Mouse (Mus musculus) forebrain, embryonic 13.5 days (tissue): ENCODE measurements around the gene Uqcrq. TPM values are rescaled to one million over a fixed set of nuclear protein-coding genes. Genes with fewer than 3 reads are reported as not detected.
"Not testable (repeated sequence)": the region's sequence is repeated elsewhere in the genome, so short reads cannot be mapped to it uniquely, and the experiment has no call there.

Source experiments
- ATAC-seq: fragments of 200-750 bp; cut with Nextera tagmentation; 2 replicates; pipeline ENCODE4 v1.8.0; 2017
- H3K27ac ChIP-seq: fragments of 300-500 bp; sonication (generic); 2 replicates; pipeline ENCODE4 v1.5.1; 2015; ENCODE audit warnings: inconsistent platforms, mild to moderate bottlenecking, moderate library complexity
- H3K27me3 ChIP-seq: fragments of 300-500 bp; sonication (generic); 2 replicates; pipeline ENCODE4 v1.6.1; 2015; ENCODE audit warnings: mild to moderate bottlenecking, inconsistent platforms
- H3K36me3 ChIP-seq: fragments of 300-500 bp; sonication (generic); 2 replicates; pipeline ENCODE4 v1.6.1; 2015; ENCODE audit warnings: mild to moderate bottlenecking, inconsistent platforms; ENCODE audit not compliant: poor library complexity, severe bottlenecking
- H3K4me1 ChIP-seq: fragments of 300-500 bp; sonication (generic); 2 replicates; pipeline ENCODE4 v1.6.1; 2015; ENCODE audit warnings: inconsistent platforms
- H3K4me2 ChIP-seq: fragments of 300-500 bp; sonication (generic); 2 replicates; pipeline ENCODE4 v1.6.1; 2015; ENCODE audit warnings: inconsistent platforms, mild to moderate bottlenecking, moderate library complexity
- H3K4me3 ChIP-seq: fragments of 300-500 bp; sonication (generic); 2 replicates; pipeline ENCODE4 v1.5.1; 2015; ENCODE audit warnings: mild to moderate bottlenecking, inconsistent platforms
- H3K9ac ChIP-seq: fragments of 300-500 bp; sonication (generic); 2 replicates; pipeline ENCODE4 v1.6.1; 2015; ENCODE audit warnings: mild to moderate bottlenecking, inconsistent platforms
- H3K9me3 ChIP-seq: fragments of 300-500 bp; sonication (generic); replicated peaks from 2 replicates; pipeline ENCODE4 v1.6.1; 2016; ENCODE audit warnings: inconsistent platforms
- WGBS: fragments of 180-500 bp; shearing (Covaris S2); methylation state at CpG from one replicate; pipeline ENCODE4 v1.1.7; 2015; 5-methylcytosine and 5-hydroxymethylcytosine counted together
- polyA plus RNA-seq: library from polyadenylated mRNA; unstranded; fragments of >200 nt; fragmentation: Nextera tagmentation; extraction: Ambion mirVana; gene quantifications from 2 replicates; pipeline ENCODE4 v1.2.1, GENCODE M21; 2015

Uqcrq gene
- polyA plus RNA-seq, 1 experiment from 2014 or later, result 698 TPM

DNA sequence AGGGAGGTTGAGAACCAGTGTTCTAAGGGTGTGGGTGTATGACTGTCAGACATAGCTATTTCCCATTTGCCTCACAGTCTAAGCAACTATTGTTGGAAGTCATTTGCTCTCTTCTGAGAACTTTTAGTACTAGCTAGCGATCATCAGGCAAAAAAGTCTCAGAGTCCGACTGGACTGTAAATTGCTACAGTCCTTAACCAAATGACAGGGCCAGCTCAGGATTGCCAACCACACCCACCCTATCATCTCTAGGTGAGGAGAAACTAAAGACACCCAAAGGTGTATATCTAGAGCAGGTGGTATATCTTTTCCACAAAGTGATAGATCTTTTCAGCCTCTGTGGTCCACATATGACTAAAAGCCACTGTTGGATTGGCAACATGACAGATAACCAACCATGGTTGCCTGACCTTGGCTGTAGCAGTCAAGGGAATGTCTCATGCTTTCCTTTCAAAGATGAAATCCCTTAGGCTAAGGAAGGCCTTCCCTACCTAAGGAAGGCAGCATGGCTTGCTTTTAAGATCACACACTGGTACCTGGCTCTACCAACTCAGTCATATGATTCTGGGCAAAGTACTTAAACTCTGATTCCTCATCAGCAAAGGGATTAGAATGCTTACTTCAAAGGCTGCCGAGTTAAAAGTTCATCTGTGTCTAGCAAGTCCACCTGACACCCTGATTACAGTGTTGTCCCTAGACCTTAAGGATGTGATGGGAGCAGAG, 2.5 kb downstream of the Uqcrq start:
- no peaks in the 10 kb centered on the region for H3K9me3 ChIP-seq
- no peak for ATAC-seq
- no peak overlapping the region for H3K27ac ChIP-seq
- H3K4me1 ChIP-seq, result peaks cover 16% of the 10 kb centered on the region
- 97% methylated on average over 3 of the region's 3 CpGs for WGBS
- H3K4me2 ChIP-seq, result no peak overlapping the region
- H3K27me3 ChIP-seq, result no peaks in the 10 kb centered on the region
- H3K4me3 ChIP-seq, result no peak overlapping the region
- no peak overlapping the region for H3K9ac ChIP-seq
- H3K36me3 ChIP-seq, result peaks cover 20% of the 10 kb centered on the region

DNA sequence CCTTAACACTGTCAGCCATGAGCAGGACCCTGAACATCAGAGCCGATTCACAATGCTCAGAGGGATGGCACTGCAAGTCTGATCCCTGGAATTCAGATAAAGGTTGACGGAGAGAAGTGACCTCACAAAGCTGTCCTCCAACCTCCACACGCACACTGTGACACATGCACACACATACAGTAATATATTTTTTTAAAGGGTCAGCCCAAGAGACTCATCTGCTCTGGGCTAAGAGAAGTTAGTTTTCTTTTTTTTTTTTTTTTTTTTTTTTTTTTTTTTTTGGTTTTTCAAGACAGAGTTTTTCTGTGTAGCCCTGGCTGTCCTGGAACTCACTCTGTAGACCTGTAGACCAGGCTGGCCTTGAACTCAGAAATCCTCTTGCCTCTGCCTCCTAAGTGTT, 3.7 kb downstream of the Uqcrq start:
- H3K27ac ChIP-seq, H3K4me3 ChIP-seq, H3K9ac ChIP-seq, ATAC-seq, H3K9me3 ChIP-seq, H3K27me3 ChIP-seq, H3K4me2 ChIP-seq: not testable (repeated sequence)
- Histone ChIP-seq H3K4me1 (peaks cover 16% of the 10 kb centered on the region), H3K36me3 (peaks cover 20% of the 10 kb centered on the region)
- WGBS, result 89% methylated on average over 3 of the region's 3 CpGs

DNA sequence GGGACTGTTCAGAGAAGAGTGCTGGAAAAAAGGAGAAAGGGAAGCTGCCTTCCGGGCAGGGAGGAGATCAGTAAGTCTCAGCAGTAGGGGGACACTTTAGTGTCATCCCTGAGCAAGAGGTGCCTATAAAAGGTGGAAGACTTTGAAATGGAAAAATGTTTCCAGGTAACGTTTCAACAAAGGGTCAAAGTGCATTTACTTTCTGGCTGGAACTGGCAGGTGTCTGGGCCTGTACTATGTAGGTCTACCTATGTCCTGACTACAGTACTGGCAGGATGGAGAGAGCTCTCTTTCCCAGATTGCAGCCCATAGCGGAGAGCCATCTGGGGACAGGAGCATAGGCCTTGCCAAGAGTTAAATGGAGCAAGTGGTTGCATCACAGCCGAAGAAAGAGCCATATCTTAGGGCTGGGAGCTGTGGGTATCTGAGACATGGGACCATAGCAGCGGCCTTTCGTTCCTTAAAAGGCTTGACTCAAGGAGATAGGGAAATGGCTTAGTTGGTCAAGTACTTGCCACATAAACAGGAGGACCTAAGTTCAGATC, 4.8 kb downstream of the Uqcrq start:
- Histone ChIP-seq H3K27ac (no peak overlapping the region), H3K9ac (no peak overlapping the region), H3K4me1 (peaks cover 11% of the 10 kb centered on the region), H3K4me3 (no peak overlapping the region), H3K4me2 (no peak overlapping the region), H3K9me3 (no peaks in the 10 kb centered on the region), H3K36me3 (peaks cover 27% of the 10 kb centered on the region), H3K27me3 (no peaks in the 10 kb centered on the region)
- ATAC-seq, result no peak
- 84% methylated on average over 6 of the region's 6 CpGs for WGBS

DNA sequence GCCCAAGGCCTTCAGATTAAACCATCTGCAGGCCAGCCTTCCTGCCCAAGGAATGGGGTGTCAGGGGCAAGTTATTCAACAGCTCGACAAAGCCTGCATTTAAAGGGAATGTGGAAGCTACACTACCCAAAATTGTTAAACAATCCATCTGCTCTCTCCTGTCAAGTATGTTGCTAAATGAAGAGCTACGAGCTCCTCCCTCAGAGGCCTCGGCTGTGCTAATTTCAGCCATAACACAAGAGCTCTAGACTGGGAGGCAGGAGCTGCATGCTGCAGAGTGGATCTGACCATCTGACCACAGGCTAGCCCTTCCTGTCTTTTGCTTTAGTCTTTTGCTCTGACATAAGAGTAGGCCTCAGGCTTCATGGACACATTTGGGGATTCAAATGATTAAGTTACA, 5.4 kb downstream of the Uqcrq start:
- Histone ChIP-seq H3K9me3 (no peaks in the 10 kb centered on the region), H3K36me3 (peaks cover 29% of the 10 kb centered on the region), H3K27ac (no peak overlapping the region), H3K4me2 (no peak overlapping the region), H3K27me3 (no peaks in the 10 kb centered on the region), H3K4me1 (peaks cover 11% of the 10 kb centered on the region), H3K4me3 (no peak overlapping the region), H3K9ac (no peak overlapping the region)
- 88% methylated on average over 3 of the region's 3 CpGs for WGBS
- ATAC-seq, result no peak

DNA sequence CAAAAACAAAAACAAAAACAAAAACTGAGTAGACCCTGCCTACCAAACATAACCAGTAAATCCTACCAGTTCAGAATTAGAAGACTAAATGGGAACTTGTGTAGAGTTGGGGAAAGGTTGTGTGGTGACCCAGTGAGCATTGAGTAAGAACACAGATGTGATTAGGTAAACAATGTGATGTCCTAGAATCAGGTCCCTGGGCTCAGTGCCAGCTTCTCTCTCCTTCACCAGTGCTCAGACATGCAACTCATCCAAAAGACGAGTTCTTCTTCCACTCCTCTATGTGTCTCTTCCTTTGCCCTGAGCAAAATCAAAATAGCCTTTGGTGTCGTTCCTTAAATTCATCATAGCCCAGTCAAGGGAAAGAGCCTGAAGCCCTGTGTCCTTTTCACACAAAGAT, 5.8 kb downstream of the Uqcrq start:
- H3K27me3 ChIP-seq, result no peaks in the 10 kb centered on the region
- H3K27ac ChIP-seq, result no peak overlapping the region
- peaks cover 33% of the 10 kb centered on the region for H3K36me3 ChIP-seq
- no peaks in the 10 kb centered on the region for H3K9me3 ChIP-seq
- no peak for ATAC-seq
- H3K9ac ChIP-seq, result no peak overlapping the region
- 76% methylated on average over 2 of the region's 2 CpGs for WGBS
- no peak overlapping the region for H3K4me2 ChIP-seq
- H3K4me3 ChIP-seq, result no peak overlapping the region
- H3K4me1 ChIP-seq, result peaks cover 7% of the 10 kb centered on the region

DNA sequence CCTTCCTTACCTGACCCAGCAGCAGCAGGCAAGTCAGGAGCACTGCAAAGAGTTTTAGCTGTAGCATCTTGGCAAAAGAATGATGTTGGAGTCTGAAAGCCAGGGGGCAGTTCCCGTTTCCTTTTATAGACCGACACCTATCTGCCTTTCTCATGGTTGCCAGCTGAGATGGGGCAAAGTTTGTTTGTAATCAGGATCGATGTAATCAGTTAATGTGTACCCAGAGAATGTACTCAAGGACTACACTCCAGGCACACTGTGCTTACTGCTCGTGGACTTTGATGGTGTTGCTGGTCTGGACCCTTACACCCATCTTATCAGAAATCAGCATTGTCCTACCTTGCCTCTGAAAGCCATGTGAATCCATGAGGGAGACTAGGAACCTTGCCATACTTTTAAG, 7.6 kb downstream of the Uqcrq start, which contains the start of gene Leap2:
Gene Leap2, minus strand, starts transcription at position 135 of the 400 bp plus-strand sequence.
- Histone ChIP-seq H3K27me3 (no peaks in the 10 kb centered on the region), H3K9ac (no peak within 1 kb of the TSS), H3K4me1 (no peaks in the 10 kb centered on the region), H3K4me2 (no peak within 1 kb of the TSS), H3K9me3 (no peaks in the 10 kb centered on the region), H3K36me3 (peaks cover 33% of the 10 kb centered on the region), H3K27ac (no peak within 1 kb of the TSS), H3K4me3 (no peak within 1 kb of the TSS)
- ATAC-seq, result no peak
- WGBS, result 89% methylated on average over 4 of the region's 4 CpGs

DNA sequence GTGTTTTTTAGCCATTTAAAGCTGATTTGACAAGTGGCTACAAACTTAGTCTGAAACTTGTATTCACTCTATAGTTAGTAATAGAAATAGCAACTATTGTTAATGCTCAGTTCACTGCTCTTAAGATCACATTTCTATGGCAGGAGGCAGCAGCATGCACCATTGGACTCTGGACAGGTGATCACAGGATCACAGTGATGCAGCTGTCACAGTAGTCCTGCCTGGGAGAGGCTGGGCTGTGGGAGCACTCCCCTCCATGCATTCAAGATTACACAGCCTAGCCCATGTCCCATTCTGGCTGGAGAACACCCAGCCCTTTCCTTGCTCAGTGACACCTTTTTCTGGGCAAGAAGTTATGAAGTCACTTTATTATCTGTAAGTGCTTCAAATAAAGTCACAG, 12.6 kb downstream of the Uqcrq start:
- ATAC-seq, result no peak
- Histone ChIP-seq H3K4me2 (no peak overlapping the region), H3K9me3 (no peaks in the 10 kb centered on the region), H3K27ac (no peak overlapping the region), H3K36me3 (peaks cover 71% of the 10 kb centered on the region), H3K9ac (no peak overlapping the region), H3K27me3 (no peaks in the 10 kb centered on the region), H3K4me1 (no peaks in the 10 kb centered on the region), H3K4me3 (no peak overlapping the region)

DNA sequence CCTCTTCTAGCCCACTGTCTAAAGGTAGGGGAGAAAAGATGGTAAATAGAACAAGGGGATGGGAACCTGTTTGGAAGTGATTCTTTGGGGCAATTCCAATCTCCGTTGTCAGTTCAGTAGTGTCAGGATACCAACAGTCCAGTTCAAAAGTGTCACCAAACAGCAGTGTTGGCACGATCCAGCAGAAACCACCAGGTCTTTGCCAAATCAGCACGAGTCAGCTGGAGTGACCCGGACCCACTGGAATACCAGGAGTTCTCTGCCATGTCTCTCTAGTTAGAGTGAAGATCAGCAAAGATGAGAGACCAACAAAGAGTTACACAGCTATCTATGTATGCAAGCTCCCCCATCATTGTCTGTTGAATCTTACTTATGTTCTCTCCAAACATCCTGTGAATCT, 16.8 kb downstream of the Uqcrq start:
- Histone ChIP-seq H3K4me2 (no peak overlapping the region), H3K9ac (no peak overlapping the region), H3K27ac (no peak overlapping the region), H3K9me3 (no peaks in the 10 kb centered on the region), H3K4me3 (no peak overlapping the region), H3K4me1 (no peaks in the 10 kb centered on the region), H3K27me3 (no peaks in the 10 kb centered on the region), H3K36me3 (peaks cover 93% of the 10 kb centered on the region)
- 94% methylated on average over 4 of the region's 4 CpGs for WGBS
- no peak for ATAC-seq

DNA sequence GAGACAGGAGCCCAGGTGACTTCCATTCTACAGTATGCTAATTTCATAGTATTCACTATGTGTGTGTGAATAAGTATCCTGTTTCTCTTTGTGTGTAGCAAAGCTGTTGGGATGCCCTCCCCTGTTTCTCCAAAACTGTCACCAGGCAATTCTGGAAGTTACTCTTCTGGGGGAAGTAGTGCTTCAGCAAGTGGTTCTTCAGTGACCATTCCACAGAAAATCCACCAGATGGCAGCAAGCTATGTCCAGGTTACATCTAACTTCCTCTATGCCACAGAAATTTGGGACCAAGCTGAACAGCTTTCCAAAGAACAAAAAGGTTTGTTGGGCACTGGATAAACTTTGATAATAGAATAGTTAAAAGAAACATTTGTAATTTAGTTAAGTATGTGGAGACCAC, 18.9 kb downstream of the Uqcrq start:
- Histone ChIP-seq H3K4me2 (no peak overlapping the region), H3K4me3 (no peak overlapping the region), H3K27me3 (no peaks in the 10 kb centered on the region), H3K9me3 (no peaks in the 10 kb centered on the region), H3K9ac (no peak overlapping the region), H3K36me3 (peaks cover 89% of the 10 kb centered on the region), H3K4me1 (no peaks in the 10 kb centered on the region), H3K27ac (no peak overlapping the region)
- no peak for ATAC-seq

DNA sequence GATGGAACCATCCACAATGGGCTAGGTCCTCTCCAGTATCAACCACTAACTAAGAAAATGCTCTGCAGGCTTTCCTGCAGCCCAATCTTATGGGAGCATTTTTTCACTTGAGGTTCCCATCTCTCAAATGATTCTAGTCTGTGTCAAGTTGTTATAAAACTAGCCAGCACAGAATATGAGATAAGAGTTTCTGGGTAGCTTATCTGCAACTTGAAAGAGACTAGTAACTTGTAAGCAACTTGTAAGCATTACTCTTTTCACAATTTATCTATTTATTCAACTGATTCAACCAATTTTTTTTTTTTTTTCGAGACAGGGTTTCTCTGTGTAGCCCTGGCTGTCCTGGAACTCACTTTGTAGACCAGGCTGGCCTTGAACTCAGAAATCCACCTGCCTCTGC, 27.0 kb downstream of the Uqcrq start:
- WGBS, result 70% methylated on average over 1 of the region's 1 CpGs
- H3K27ac ChIP-seq, result no peak overlapping the region
- H3K4me1 ChIP-seq, result no peaks in the 10 kb centered on the region
- H3K36me3 ChIP-seq, result peaks cover 87% of the 10 kb centered on the region
- no peak for ATAC-seq
- H3K4me3 ChIP-seq, result no peak overlapping the region
- H3K9ac ChIP-seq, result no peak overlapping the region
- H3K9me3 ChIP-seq, result no peaks in the 10 kb centered on the region
- H3K27me3 ChIP-seq, result no peaks in the 10 kb centered on the region
- no peak overlapping the region for H3K4me2 ChIP-seq

DNA sequence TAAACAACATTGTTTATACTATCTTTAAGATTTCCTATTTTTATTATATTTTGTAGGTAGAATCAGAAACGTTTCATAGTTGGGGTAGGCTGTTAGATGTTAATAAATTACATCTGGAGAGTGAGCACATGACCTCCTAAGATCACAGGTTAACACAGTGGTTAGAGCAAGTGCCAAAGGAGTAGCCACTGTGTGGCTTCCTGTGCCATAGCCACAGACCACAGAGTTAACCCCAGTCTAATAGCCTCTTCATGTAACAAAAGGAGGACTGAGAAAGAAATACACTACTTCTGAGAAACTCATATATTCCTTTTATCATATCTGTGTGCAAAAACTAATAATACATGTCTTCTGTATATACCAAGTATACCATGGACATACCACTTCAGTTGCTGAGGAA, 36.8 kb downstream of the Uqcrq start:
- WGBS, result 91% methylated on average over 1 of the region's 1 CpGs
- Histone ChIP-seq H3K9me3 (no peaks in the 10 kb centered on the region), H3K4me2 (no peak overlapping the region), H3K4me1 (no peaks in the 10 kb centered on the region), H3K36me3 (peaks cover 60% of the 10 kb centered on the region), H3K9ac (no peak overlapping the region), H3K27me3 (no peaks in the 10 kb centered on the region), H3K27ac (no peak overlapping the region), H3K4me3 (no peak overlapping the region)
- no peak for ATAC-seq

DNA sequence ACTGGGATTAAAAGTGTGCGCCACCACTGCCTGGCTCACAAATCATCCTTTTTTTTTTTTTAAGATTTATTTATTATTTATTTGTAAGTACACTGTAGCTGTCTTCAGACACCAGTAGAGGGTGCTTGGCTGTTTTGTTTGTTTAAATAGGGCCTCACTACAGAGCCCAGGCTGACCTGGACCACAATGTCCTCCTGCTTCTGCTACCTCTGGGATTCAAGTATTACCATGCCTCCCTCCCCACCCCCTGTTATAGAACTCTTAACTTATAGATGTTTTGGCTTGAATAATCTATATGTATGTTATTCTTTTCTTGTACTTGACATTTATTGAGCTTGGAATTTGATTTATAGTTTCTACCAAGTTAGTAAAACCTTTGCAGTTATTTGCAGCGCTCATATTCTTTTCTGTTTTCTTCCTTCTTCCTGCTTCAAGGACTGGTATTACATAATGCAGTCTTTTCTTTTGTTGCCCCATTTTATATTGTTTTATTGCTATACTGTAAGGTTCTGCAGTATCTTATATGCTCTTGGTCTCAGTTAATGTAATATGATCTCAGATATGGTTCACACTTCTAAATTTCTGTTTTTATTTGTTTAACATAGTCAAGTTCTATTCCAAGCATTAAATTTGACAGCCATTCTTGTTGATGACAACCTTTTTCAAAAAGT, 46.7 kb downstream of the Uqcrq start:
- H3K27ac ChIP-seq, result no peak overlapping the region
- no peaks in the 10 kb centered on the region for H3K4me1 ChIP-seq
- 94% methylated on average over 2 of the region's 2 CpGs for WGBS

More for the DNA sequence above, 46.7 kb downstream of the Uqcrq start:
- Histone ChIP-seq H3K9ac (no peak overlapping the region), H3K9me3 (no peaks in the 10 kb centered on the region), H3K36me3 (peaks cover 52% of the 10 kb centered on the region), H3K4me2 (no peak overlapping the region), H3K4me3 (no peak overlapping the region), H3K27me3 (no peaks in the 10 kb centered on the region)
- ATAC-seq, result no peak
